Mouse (Mus musculus) lung, adult 2 months (tissue): ENCODE measurements at regions not wholly inside any gene's neighbourhood (a gene's known extent, or its start where the extent isn't known, plus 50 kb on each side); places are given as distances from the start of the nearest gene placed in this dataset.

Source experiments
- CTCF ChIP-seq: fragments of 200-500 bp; IDR thresholded peaks from 2 replicates; pipeline ENCODE4 v1.5.1; 2011; ENCODE audit warnings: mild to moderate bottlenecking, low read length, control low read depth; ENCODE audit not compliant: insufficient read depth
- POLR2A ChIP-seq: fragments of 200-500 bp; IDR thresholded peaks from 2 replicates; pipeline ENCODE4 v1.6.1; 2011; ENCODE audit warnings: low read depth, mild to moderate bottlenecking, control low read depth, low read length, borderline replicate concordance; ENCODE audit errors: extremely low read depth

GRCm38 (mm10) chr14:73978694-73979093 lies 317.7 kb downstream of the Gm21750 start:
- TF ChIP-seq POLR2A (no peak), CTCF (no peak)
